Mouse (Mus musculus): ENCODE measurements around the gene Sp9. TPM values are rescaled to one million over a fixed set of nuclear protein-coding genes. Genes with fewer than 3 reads are reported as not detected.

Gene Sp9
- polyA plus RNA-seq (2015; fragmentation: Nextera tagmentation; extraction: Ambion mirVana), result not detected in 2 replicates

DNA sequence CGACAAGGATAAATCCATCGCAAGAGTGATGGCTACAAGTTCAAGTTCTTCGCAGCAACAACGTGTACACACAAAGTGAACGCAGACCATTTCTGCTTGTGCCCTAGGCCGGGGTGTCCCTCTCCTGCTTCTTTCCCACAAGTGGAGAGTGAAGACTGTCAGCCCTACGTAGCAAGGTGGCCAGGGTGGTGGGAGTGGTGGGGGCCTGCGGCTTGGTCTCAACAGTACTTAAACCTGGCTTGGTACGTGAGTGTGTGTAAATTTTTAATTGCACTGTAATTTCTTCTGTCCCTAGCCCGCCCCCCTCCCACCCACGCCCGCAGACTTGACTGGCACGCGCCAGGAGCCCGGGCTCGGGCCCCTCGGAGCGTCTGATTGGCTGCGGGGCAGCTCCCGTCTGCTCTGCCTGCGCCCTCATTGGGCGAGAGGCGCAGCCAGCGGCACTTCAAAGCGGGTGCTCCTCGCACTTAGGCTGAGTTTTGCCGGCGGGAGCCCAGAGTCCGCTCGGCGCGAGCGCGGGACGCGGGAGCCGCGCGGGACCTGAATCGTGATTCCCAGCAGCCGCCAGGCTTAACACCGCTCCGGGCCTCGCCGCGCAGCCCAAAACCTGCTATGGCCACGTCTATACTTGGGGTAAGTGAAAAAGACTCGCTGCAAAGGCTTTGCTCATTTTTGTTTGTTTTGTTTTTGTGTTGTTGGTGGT is at the start of gene Sp9:
Gene Sp9, plus strand, starts transcription at position 467 of the 703 bp plus-strand sequence.

DNA sequence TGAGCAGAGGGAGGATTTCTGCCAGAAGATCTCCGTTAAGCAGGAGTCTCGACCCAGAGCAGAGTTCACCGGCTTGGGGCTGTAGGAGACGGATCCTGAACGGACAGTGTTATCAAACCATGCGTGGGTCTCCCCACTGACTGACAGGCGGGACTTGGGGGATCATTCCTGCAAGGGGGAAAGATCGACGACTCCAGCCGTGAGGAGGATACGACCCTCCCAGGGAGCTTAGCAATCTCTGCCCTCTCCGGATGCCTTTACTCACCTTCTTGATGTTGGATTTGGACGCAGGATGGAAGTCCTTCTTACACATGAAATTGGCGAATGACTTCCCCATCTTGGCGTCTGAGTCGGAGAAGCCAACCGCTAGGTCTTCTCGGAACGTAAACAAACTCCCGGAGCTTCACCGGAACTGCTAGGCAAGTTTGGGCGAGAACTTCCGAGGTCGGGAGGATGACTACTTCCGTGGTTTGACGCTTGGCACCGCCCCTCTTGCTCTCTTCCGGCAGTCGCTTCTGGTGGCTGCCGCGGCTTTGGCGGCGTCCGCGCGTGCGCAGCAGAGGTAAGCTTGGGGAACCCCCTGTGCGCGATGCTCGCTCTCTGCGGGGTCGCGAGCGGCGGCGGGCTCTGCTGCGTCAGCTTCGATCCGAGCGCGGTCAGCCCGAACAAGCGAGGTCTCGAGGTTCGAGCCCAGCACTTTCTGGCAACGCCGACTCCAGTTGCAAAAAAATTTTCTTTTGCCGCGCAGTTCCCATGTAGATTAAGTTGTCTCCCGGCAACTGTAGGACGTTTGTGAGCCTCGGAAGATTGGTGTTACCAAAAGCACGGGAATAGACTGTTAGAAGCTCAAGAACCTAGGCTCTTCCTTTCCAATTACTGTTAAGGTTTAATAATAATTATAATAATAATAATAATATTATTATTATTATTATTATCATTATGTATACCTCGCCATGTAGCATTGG is 40.7 kb downstream of the Sp9 start, which contains the start of the genes Scrn3 and Cir1:
Gene Scrn3, plus strand, starts transcription at position 450 of the 965 bp plus-strand sequence.
Gene Cir1, minus strand, starts transcription at position 550 of the 965 bp plus-strand sequence.

Other genes starting within 250 kb of the Sp9 start
- gene Ola1, start 53.0 kb upstream of the Sp9 start, polyA plus RNA-seq (2015; fragmentation: Nextera tagmentation; extraction: Ambion mirVana), result 35.9 and 42.9 TPM in 2 replicates
- gene Scrn3, start 40.7 kb downstream of the Sp9 start, polyA plus RNA-seq (2015; fragmentation: Nextera tagmentation; extraction: Ambion mirVana), result 12.0 and 21.3 TPM in 2 replicates
- 37.8 and 48.7 TPM in 2 replicates for gene Cir1, start 40.8 kb downstream of the Sp9 start, polyA plus RNA-seq (2015; fragmentation: Nextera tagmentation; extraction: Ambion mirVana)
- 6.0 and 7.2 TPM in 2 replicates for gene Gpr155, start 114.6 kb downstream of the Sp9 start, polyA plus RNA-seq (2015; fragmentation: Nextera tagmentation; extraction: Ambion mirVana)